Mouse (Mus musculus) CH12.LX (cell line): ENCODE measurements around the gene Tnni2. TPM values are rescaled to one million over a fixed set of nuclear protein-coding genes. Genes with fewer than 3 reads are reported as not detected.

Experiments used
- DNase-seq: peaks from one replicate; pipeline ENCODE4 v3.0.0-alpha.2; 2013; ENCODE audit errors: extremely low read depth
- H3K27ac ChIP-seq: 2 replicates; pipeline ENCODE4 v1.5.1; 2012; ENCODE audit warnings: low read depth, mild to moderate bottlenecking, control low read depth, moderate library complexity; ENCODE audit not compliant: insufficient read depth
- H3K27me3 ChIP-seq: replicated peaks from 2 replicates; pipeline ENCODE3; 2012; ENCODE audit warnings: inconsistent platforms
- H3K36me3 ChIP-seq, 2 experiments: replicated peaks in 1 of 2; 2 replicates each; pipeline versions ENCODE3 to v1.6.1; 2012; ENCODE audit warnings: inconsistent platforms in 1 of 2, low read length in 1 of 2, mild to moderate bottlenecking in 1 of 2, mixed read lengths in 1 of 2, moderate library complexity in 1 of 2; ENCODE audit not compliant: control insufficient read depth in 1 of 2, insufficient read depth in 1 of 2
- H3K4me1 ChIP-seq, 2 experiments: 2 replicates each; pipeline ENCODE4 v1.6.1; 2012; ENCODE audit warnings: inconsistent platforms in 1 of 2, moderate library complexity in 1 of 2; ENCODE audit not compliant: insufficient read depth in 2 of 2, control insufficient read depth in 1 of 2
- H3K4me2 ChIP-seq: 2 replicates; pipeline ENCODE4 v1.6.1; 2012; ENCODE audit warnings: low read depth, mild to moderate bottlenecking, control low read depth; ENCODE audit not compliant: poor library complexity, insufficient read depth, severe bottlenecking
- H3K4me3 ChIP-seq, 3 experiments: fragments of 150-350 bp in 1 of 3; sonication (generic) in 1 of 3; replicated peaks in 1 of 3; 2 replicates each; pipeline versions ENCODE3 to v1.5.1; 2011 to 2012; ENCODE audit warnings: low read depth in 2 of 3, low read length in 2 of 3, mild to moderate bottlenecking in 2 of 3, moderate library complexity in 2 of 3, control low read depth in 1 of 3, improper control_type of control experiment in 1 of 3, inconsistent platforms in 1 of 3, mixed read lengths in 1 of 3; ENCODE audit not compliant: poor library complexity in 1 of 3
- H3K79me2 ChIP-seq: replicated peaks from 2 replicates; pipeline ENCODE4 v1.6.1; 2012; ENCODE audit warnings: mild to moderate bottlenecking, moderate library complexity; ENCODE audit not compliant: control insufficient read depth, poor library complexity, insufficient read depth, severe bottlenecking; ENCODE audit errors: extremely low read depth
- H3K9ac ChIP-seq: 2 replicates; pipeline ENCODE4 v1.6.1; 2012; ENCODE audit warnings: low read depth, mild to moderate bottlenecking, control low read depth, moderate library complexity; ENCODE audit not compliant: insufficient read depth
- H3K9me3 ChIP-seq: replicated peaks from 2 replicates; pipeline ENCODE3; 2012; ENCODE audit warnings: low read length, inconsistent platforms, mixed read lengths
- BHLHE40 ChIP-seq: IDR thresholded peaks from 2 replicates; pipeline ENCODE4 v1.6.1; 2011; ENCODE audit warnings: mild to moderate bottlenecking, low read depth, low read length, improper control_type of control experiment
- CHD2 ChIP-seq: IDR thresholded peaks from 2 replicates; pipeline ENCODE4 v1.6.1; 2011; ENCODE audit warnings: low read length, improper control_type of control experiment
- CTCF ChIP-seq, 2 experiments: IDR thresholded peaks in 1 of 2; conservative IDR thresholded peaks in 1 of 2; 2 replicates each; pipeline ENCODE4 v1.5.1; 2011 to 2012; ENCODE audit warnings: low read depth in 2 of 2, low read length in 2 of 2, improper control_type of control experiment in 1 of 2, inconsistent platforms in 1 of 2, mild to moderate bottlenecking in 1 of 2, moderate library complexity in 1 of 2
- E2F4 ChIP-seq: IDR thresholded peaks from 2 replicates; pipeline ENCODE4 v1.6.1; 2011; ENCODE audit warnings: low read depth, low read length, improper control_type of control experiment; ENCODE audit not compliant: insufficient replicate concordance
- EP300 ChIP-seq: IDR thresholded peaks from 2 replicates; pipeline ENCODE4 v1.6.1; 2011; ENCODE audit warnings: low read length, improper control_type of control experiment
- ETS1 ChIP-seq: conservative IDR thresholded peaks from 2 replicates; pipeline ENCODE4 v1.6.1; 2012; ENCODE audit warnings: low read depth, mild to moderate bottlenecking, inconsistent platforms, low read length, improper control_type of control experiment, moderate library complexity
- GABPA ChIP-seq: IDR thresholded peaks from 2 replicates; pipeline ENCODE4 v1.6.1; 2012; ENCODE audit warnings: low read depth, low read length, improper control_type of control experiment, inconsistent platforms; ENCODE audit not compliant: insufficient replicate concordance
- JUN ChIP-seq: IDR thresholded peaks from 2 replicates; pipeline ENCODE4 v1.6.1; 2011; ENCODE audit warnings: low read depth, mild to moderate bottlenecking, low read length, improper control_type of control experiment, moderate library complexity; ENCODE audit not compliant: insufficient read depth
- JUND ChIP-seq: conservative IDR thresholded peaks from 2 replicates; pipeline ENCODE4 v1.6.1; 2011; ENCODE audit warnings: low read depth, low read length, improper control_type of control experiment
- KAT2A ChIP-seq: IDR thresholded peaks from 2 replicates; pipeline ENCODE4 v1.6.1; 2012; ENCODE audit warnings: low read length, improper control_type of control experiment, inconsistent platforms; ENCODE audit not compliant: insufficient replicate concordance
- MAFK ChIP-seq: IDR thresholded peaks from 2 replicates; pipeline ENCODE4 v1.6.1; 2011; ENCODE audit warnings: low read length, improper control_type of control experiment; ENCODE audit not compliant: insufficient replicate concordance
- MAX ChIP-seq: IDR thresholded peaks from 2 replicates; pipeline ENCODE4 v1.6.1; 2011; ENCODE audit warnings: low read length, improper control_type of control experiment
- MAZ ChIP-seq: IDR thresholded peaks from 2 replicates; pipeline ENCODE4 v1.6.1; 2012; ENCODE audit warnings: low read depth, mild to moderate bottlenecking, inconsistent platforms, low read length, improper control_type of control experiment, moderate library complexity
- MEF2A ChIP-seq: IDR thresholded peaks from 2 replicates; pipeline ENCODE4 v1.6.1; 2014; ENCODE audit warnings: low read depth, mild to moderate bottlenecking, inconsistent platforms, low read length, improper control_type of control experiment, borderline replicate concordance
- MXI1 ChIP-seq: IDR thresholded peaks from 2 replicates; pipeline ENCODE4 v1.6.1; 2011; ENCODE audit warnings: mild to moderate bottlenecking, low read depth, low read length, improper control_type of control experiment
- MYC ChIP-seq: IDR thresholded peaks from 2 replicates; pipeline ENCODE4 v1.6.1; 2011; ENCODE audit warnings: low read depth, mild to moderate bottlenecking, improper control_type of control experiment, low read length
- POLR2A ChIP-seq: IDR thresholded peaks from 2 replicates; pipeline ENCODE4 v1.6.1; 2011; ENCODE audit warnings: low read depth, mild to moderate bottlenecking, improper control_type of control experiment, low read length
- POLR2AphosphoS2 ChIP-seq: IDR thresholded peaks from 2 replicates; pipeline ENCODE4 v1.6.1; 2011; ENCODE audit warnings: low read depth, low read length, improper control_type of control experiment
- RAD21 ChIP-seq: IDR thresholded peaks from 2 replicates; pipeline ENCODE4 v1.6.1; 2011; ENCODE audit warnings: low read depth, mild to moderate bottlenecking, low read length, improper control_type of control experiment, moderate library complexity
- RCOR1 ChIP-seq: conservative IDR thresholded peaks from 2 replicates; pipeline ENCODE4 v1.6.1; 2012; ENCODE audit warnings: low read depth, mild to moderate bottlenecking, inconsistent platforms, low read length, improper control_type of control experiment
- TCF12 ChIP-seq: IDR thresholded peaks from 2 replicates; pipeline ENCODE4 v1.6.1; 2014; ENCODE audit warnings: low read depth, mild to moderate bottlenecking, inconsistent platforms, low read length, improper control_type of control experiment
- ZKSCAN1 ChIP-seq: IDR thresholded peaks from 2 replicates; pipeline ENCODE4 v1.6.1; 2012; ENCODE audit warnings: low read depth, inconsistent platforms, low read length, improper control_type of control experiment, borderline replicate concordance
- dilution Hi-C: fragments of 300-500 bp; cut with MboI; formaldehyde crosslinking; loops from 2 replicates; pipeline ENCODE4 v1.14.3; 2020; ENCODE audit warnings: low sequenced_read_pairs; ENCODE audit not compliant: extremely low pct_unique_long_range_greater_than_20kb, extremely low pct_ligation_motif_present
- in situ Hi-C: fragments of 300-500 bp; cut with MboI; formaldehyde crosslinking; loops from 3 replicates; pipeline ENCODE4 v1.14.3; 2019; ENCODE audit warnings: low sequenced_read_pairs, low pct_ligation_motif_present, low pct_unique_long_range_greater_than_20kb, mixed read lengths
- polyA plus RNA-seq: library from polyadenylated mRNA; unstranded; fragments of >175 nt; gene quantifications from 2 replicates; pipeline ENCODE4 v1.2.1, GENCODE M21; 2012; ENCODE audit warnings: low read depth; ENCODE audit not compliant: insufficient read length
- total RNA-seq, 2 experiments: library from RNA; depleted of rRNA; stranded (reverse); fragments of 300-350 nt in 1 of 2; fragments of >200 nt in 1 of 2; gene quantifications; 2 replicates each; pipeline ENCODE4 v1.2.3; 2012 to 2014

Tnni2 gene
- total and polyA plus RNA-seq, 3 experiments: 35.0 to 88.1 (median 74.0) TPM

GRCm38 (mm10) chr7:142444171-142444570 is 2.6 kb downstream of the Tnni2 start (continued):
- no peak for TF ChIP-seq BHLHE40
- no peak for TF ChIP-seq MAX
- TF ChIP-seq, all 38 proteins: peak for 0

GRCm38 (mm10) chr7:142445324-142445723 is 3.7 kb downstream of the Tnni2 start:
- no peaks in the 10 kb centered on the region for H3K9me3 ChIP-seq
- H3K36me3 ChIP-seq: peaks cover 0 to 16% of the 10 kb centered on the region in 2 experiments
- H3K27me3 ChIP-seq: no peaks in the 10 kb centered on the region
- peaks cover 37 to 55% of the 10 kb centered on the region in 2 experiments for H3K4me1 ChIP-seq
- dilution Hi-C loops: no loop called here
- H3K4me2 ChIP-seq: no peak overlapping the region
- no peak overlapping the region for H3K27ac ChIP-seq
- H3K79me2 ChIP-seq: no peaks in the 10 kb centered on the region
- in situ Hi-C loops: no loop called here
- no peak for DNase-seq
- no peak overlapping the region for H3K9ac ChIP-seq
- TF ChIP-seq CTCF (conservative IDR thresholded peaks at IDR 0.05 in 1 of 2, IDR thresholded peaks at IDR 0.05 in 1 of 2; ENCODE audit: low read depth in 2 of 2, low read length in 2 of 2) (no peak), MAFK (no peak)
- no peak overlapping the region for H3K4me3 ChIP-seq

GRCm38 (mm10) chr7:142446264-142446663 is 4.7 kb downstream of the Tnni2 start:
- Histone ChIP-seq H3K4me2 (no peak overlapping the region), H3K27ac (no peak overlapping the region), H3K9me3 (no peaks in the 10 kb centered on the region), H3K27me3 (no peaks in the 10 kb centered on the region), H3K4me3 (no peak overlapping the region), H3K36me3 (peaks cover 0 to 16% of the 10 kb centered on the region in 2 experiments), H3K9ac (no peak overlapping the region), H3K79me2 (no peaks in the 10 kb centered on the region), H3K4me1 (peaks cover 30 to 46% of the 10 kb centered on the region in 2 experiments)
- dilution Hi-C loops: no loop called here
- in situ Hi-C loops: no loop called here
- TF ChIP-seq EP300 (no peak), E2F4 (no peak), RCOR1 (no peak), ZKSCAN1 (no peak), CTCF (conservative IDR thresholded peaks at IDR 0.05 in 1 of 2, IDR thresholded peaks at IDR 0.05 in 1 of 2; ENCODE audit: low read depth in 2 of 2, low read length in 2 of 2) (no peak), CHD2 (no peak), POLR2A (no peak), ETS1 (no peak), JUND (no peak), JUN (no peak), TCF12 (no peak), GABPA (no peak), MAZ (no peak), MEF2A (no peak), RAD21 (no peak), BHLHE40 (no peak), MYC (no peak), MXI1 (no peak), POLR2AphosphoS2 (no peak), KAT2A (no peak)
- DNase-seq: no peak
